Mouse (Mus musculus): Measurements from ENCODE around the gene Tnfrsf1b.

Tnfrsf1b gene

GRCm38 (mm10) chr4:145256144-145256543 is 9.5 kb upstream of the Tnfrsf1b start:
- no peak for DNase-seq

- DNase-seq, result no peak
These were observed 7.7 kb upstream of the Tnfrsf1b start for GRCm38 (mm10) chr4:145254418-145254817.

GRCm38 (mm10) chr4:145252611-145253010 is 5.9 kb upstream of the Tnfrsf1b start:
- DNase-seq, result no peak

DNA sequence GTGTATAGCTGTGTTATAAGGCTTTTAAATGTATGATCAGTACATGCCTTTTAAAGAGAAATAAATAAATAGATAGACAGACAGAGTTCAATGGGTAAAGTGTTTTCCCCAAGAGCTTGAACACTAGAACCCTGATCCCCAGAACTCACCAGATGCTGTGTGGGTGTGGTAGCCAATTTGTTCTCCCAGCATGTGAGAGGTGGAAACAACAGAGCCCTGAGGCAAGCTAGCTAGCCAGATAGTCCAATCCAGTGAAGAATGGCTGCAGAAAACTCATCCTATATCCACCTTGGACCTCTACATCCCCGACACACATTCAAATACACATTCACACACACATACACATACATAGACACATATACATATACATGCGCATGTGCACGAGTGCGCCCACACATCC is 4.9 kb upstream of the Tnfrsf1b start:
- no peak for DNase-seq

GRCm38 (mm10) chr4:145250002-145250401 is 3.3 kb upstream of the Tnfrsf1b start:
- DNase-seq, result no peak

DNA sequence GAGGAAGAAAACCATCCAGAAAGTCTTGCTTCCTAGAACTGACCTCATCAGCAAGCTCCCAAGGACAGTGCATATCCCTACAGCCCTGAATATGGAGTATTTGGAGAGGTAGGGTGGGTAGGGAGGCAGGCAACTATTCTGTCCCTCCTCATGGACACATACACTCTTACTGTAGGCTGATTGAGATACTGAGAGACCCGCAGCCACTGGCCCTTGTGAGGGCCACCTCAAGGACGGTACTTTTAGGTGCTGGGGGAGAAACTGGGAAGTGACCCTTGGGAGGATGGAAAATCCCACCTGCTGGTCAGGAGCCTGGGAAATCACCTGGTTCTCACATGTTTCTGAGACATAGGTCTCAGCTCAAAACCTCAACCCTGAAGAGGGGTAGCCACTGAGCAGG is 886 bp upstream of the Tnfrsf1b start:
- DNase-seq, result no peak

- DNase-seq, result no peak
These were observed 1.1 kb downstream of the Tnfrsf1b start for GRCm38 (mm10) chr4:145245581-145245980.

GRCm38 (mm10) chr4:145244676-145245075 is 2.0 kb downstream of the Tnfrsf1b start:
- DNase-seq, result no peak

DNA sequence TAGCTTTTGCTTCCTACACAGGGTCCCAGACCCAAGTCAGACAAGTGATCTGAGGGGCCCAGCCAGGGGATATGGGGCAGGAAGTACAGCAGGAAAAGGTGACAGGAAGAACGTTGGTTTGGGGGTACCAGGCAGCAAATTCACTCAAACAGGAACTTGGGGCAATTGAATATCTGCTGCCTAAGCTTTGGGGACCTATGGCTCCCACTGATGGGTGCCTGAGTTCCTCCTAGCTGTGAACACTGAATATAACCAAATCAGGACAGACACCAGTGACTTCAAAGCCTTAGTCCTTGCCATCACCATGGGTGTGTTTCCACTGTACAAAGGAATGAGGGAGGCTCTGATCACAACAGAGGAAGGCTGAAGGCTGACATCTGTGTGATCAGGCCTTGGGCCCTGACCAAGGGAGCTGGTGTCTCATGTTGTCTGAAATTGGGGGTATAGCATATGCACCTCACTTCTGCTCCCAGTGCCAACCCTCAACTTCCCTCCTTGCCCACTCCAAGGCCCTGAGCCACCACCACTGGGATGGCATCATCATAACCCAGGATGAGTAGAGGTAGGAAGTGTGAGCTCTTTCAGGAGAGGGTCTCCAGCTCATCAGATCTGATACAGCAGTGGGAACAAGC is 3.8 kb downstream of the Tnfrsf1b start:
- no peak for DNase-seq

GRCm38 (mm10) chr4:145240723-145241231 is 5.9 kb downstream of the Tnfrsf1b start:
- peak; percentile 17 for DNase-seq

DNA sequence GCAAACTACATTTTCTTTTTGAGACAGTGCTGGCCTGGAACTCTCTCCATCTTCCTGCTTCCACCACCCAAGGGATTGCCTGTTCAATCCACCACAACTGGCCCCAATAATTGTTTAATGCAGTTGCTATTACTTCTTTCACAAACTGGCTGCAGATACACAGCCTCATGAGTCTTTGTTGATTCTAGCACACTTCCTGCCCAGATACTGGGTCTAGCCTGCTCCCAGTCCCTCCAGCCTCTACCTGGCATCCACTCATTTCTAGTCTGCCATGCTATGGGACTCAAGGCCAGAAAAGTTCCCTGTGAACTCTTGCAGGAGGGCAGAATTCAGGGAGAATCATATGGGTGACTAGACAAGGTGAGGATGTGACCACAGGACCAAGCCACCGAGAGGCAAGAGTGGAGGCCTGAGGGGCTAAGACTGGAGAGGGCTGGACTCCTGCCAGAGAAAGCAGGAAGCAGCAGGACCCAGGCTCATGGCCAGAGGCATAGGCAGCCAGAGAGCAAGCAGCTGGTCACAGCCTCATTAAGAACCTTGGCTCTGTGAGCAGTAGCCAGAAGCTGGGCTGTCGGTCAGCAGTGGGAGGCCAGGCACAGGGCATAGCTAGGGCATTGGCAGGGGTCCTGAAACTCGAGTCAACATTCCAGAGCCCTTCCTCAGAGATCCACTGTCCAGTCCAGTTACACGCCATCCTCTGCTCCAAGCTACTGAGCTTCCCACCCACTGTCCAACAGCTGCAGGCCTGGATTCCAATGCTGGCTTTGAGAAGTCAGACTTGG is 7.4 kb downstream of the Tnfrsf1b start:
- peak; percentile 83 for DNase-seq

GRCm38 (mm10) chr4:145236027-145236426 is 10.6 kb downstream of the Tnfrsf1b start:
- DNase-seq, result no peak

DNA sequence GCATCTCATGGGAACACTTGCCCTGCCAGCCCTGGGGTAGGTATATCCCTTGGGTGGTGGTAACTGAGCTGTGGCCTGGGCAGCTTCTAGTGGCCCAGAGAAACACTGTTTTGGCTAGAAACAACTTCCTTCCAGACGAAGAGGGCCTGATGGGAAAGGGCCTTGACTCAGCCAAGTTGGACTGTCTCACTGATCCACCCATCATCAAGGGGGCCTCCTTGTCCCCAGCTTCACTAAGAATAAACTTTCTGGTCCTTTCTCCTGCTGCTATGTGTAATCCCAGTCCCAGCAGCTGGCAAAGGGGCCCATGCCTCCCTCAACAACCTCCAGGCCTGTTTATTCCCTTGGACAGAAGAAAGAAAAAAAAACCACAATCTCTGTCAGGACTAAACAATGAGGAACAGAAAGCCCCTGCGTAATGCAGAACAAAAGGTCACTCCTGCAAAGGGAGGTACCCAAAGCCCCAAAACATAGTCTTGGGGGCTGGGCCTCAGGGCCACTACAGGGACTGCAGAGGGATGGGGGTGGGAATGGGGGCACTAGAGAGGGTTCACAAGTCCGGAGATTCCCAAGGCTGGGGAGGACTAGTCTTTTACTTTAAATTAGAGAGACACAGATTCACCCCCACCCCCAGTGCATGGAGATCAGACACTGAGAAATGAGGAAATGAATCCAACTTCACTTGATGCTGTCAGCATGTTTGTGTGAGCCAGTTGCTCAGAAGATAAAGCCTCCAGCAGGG is 13.0 kb downstream of the Tnfrsf1b start:
- DNase-seq, result peak; percentile 5

GRCm38 (mm10) chr4:145231732-145232131 is 14.9 kb downstream of the Tnfrsf1b start:
- no peak for DNase-seq

GRCm38 (mm10) chr4:145230647-145231046 is 16.0 kb downstream of the Tnfrsf1b start:
- no peak for DNase-seq

DNA sequence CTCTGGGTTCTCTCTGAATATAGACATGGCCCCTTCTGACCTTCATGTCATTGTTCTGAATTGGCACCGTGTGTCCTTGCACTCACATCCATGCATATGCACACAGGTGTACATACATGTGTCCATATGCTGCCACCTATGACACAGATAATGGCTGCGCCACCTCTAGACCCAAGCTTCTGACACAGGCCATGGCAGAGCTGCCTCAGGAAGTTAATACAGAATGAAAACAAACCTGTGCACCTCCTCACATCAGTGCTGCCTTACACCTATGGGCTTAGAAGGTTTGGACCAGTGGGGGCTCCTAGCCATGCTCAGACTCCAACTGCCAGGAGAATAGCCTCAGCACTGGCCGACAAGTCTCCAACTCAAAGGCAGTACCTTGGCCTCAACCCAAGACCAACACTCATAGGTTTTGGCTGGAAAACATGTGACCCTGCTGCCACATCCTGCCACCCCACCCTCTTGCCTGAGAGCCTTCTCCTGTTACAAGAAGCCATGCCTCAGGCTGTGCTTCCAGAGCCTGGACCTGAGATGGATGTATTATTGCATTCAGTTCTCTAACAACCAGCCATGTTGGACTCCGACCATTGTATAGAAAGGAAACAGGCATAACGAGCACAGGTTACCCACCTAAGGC is 17.0 kb downstream of the Tnfrsf1b start:
- no peak for DNase-seq

DNA sequence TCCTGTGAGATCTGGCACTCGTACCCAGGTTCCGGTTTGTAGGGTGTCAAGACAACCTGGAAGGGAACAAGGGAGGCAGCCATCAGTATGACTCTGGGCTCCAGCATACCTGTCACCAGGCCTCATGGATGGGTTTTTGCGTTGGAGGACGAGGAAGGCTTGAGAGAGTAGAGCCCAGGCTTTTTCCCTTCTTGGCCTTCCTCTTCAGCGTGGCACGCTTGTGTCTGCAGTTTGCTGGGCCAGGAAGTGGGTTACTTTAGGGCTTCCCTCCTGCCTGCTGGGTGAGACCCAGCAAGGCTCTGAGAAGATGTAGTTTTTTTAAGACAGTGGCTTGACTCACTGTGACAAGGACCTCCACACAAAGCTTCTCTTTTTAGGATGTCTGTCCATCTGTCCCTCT is 17.6 kb downstream of the Tnfrsf1b start:
- no peak for DNase-seq

DNA sequence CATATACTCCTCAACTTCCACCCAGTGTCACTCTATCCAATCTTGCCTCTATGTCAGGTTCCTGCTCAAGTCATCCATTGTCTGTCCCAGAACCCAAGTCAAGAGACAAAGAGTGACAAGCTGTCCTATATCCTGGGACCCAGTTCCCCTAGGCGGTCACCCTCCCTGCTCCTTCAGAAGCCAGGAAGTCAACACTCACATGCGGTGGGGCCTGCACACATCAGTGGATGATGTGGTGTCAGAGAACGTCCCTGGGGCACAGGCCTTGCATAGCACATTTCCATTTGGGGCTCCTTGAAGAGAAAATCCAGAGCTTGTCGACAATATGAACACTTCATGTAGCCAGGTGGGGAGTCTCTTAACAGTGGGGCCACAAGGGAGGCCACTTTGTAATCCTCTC is 22.1 kb downstream of the Tnfrsf1b start:
- DNase-seq, result no peak

DNA sequence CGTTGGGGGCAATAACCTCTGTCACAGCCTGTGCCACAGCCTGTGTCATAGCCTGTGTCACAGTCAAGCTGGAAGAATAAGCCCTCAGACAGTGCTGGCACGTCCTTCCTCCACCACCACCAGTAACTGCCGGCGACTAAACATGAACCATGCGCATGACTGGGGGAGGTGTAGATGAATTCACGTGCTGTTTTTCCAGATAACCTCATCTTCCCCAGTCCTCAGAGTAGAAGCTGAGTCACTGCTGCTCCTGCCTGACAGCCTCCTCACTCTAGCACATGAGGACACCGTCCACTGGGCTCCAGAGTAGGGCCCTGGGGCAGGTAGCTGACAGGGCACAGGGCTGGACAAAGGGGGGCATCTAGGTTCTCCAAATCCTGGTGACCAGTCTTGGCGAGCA is 24.6 kb downstream of the Tnfrsf1b start:
- no peak for DNase-seq

GRCm38 (mm10) chr4:145221379-145221778 is 25.3 kb downstream of the Tnfrsf1b start:
- no peak for DNase-seq

DNA sequence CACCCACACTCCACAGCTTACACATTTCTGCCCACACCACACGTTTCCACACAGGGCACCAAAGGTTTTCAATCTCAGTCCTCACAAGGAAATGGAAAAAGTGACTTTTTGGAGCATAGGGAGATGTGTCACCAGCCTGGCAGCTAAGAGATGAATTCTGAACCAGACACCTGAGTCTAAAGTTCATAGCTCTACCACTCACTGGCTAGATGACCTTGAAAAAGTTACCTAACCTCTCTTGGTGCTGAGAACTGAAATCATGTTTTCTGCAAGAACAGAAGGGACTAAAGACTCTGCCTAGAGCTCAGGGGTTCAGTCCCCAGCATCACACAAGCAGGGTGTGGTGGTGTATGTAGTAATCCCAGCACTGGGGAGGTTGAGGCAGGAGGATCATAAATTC is 26.7 kb downstream of the Tnfrsf1b start:
- DNase-seq, result no peak

DNA sequence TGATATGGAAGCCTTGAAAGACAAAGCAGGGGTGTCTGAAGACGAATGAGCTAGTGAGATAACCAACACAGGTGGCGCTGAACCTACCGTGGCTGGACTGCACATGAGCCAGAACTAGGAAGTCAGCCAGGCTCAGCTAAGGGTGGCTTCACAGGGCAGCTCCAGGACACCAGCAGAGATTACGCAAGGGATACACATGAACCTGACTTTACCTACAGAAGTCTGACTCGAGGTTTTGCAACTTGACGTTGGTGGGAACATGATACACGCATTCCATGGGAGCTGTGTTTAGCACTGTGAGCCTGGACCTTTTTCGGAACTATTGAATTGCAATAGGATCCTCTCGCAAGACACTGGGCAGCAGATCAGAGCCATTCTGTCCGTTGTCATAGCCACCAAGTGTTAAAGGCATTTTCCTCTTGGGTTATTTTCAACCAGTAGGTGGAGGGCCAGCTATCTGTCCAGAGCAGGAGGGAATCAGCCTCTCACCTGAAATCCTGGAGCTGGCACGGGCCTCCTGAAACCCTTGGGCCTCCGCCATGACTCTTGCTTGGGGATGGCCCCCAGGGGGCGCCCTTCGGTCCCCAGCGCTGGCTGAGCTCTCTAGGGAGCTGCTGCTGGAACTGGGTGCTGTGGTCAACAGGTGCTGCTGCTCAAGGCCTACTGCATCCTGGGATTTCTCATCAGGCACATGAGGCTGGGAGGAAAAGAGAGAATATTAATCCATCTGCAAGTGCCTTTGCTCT is 27.3 kb downstream of the Tnfrsf1b start:
- no peak for DNase-seq

All from kidney, postnatal 14 days (tissue).